Mouse (Mus musculus) limb, embryonic 13.5 days (tissue): ENCODE measurements around the gene Ppp1r1b. TPM values are rescaled to one million over a fixed set of nuclear protein-coding genes. Genes with fewer than 3 reads are reported as not detected.
A peak's percentile ranks its signal among the peaks of the same experiment; 100 is the strongest.

Experiments used
- ATAC-seq: fragments of 200-750 bp; cut with Nextera tagmentation; 2 replicates; pipeline ENCODE4 v1.8.0; 2017; ENCODE audit warnings: low read depth, moderate number of reproducible peaks, moderate TSS enrichment; ENCODE audit not compliant: low FRiP score
- H3K27ac ChIP-seq: fragments of 300-500 bp; sonication (generic); 2 replicates; pipeline ENCODE4 v1.5.1; 2015; ENCODE audit warnings: inconsistent platforms, mild to moderate bottlenecking, moderate library complexity
- H3K27me3 ChIP-seq: fragments of 300-500 bp; sonication (generic); 2 replicates; pipeline ENCODE4 v1.6.1; 2015; ENCODE audit warnings: mild to moderate bottlenecking, inconsistent platforms
- H3K36me3 ChIP-seq: fragments of 300-500 bp; sonication (generic); 2 replicates; pipeline ENCODE4 v1.6.1; 2015; ENCODE audit warnings: inconsistent platforms, mild to moderate bottlenecking, moderate library complexity
- H3K4me1 ChIP-seq: fragments of 300-500 bp; sonication (generic); 2 replicates; pipeline ENCODE4 v1.6.1; 2015; ENCODE audit warnings: inconsistent platforms
- H3K4me2 ChIP-seq: fragments of 300-500 bp; sonication (generic); replicated peaks from 2 replicates; pipeline ENCODE4 v1.6.1; 2015; ENCODE audit warnings: inconsistent platforms, mild to moderate bottlenecking, moderate library complexity
- H3K4me3 ChIP-seq: fragments of 300-500 bp; sonication (generic); 2 replicates; pipeline ENCODE4 v1.5.1; 2015; ENCODE audit warnings: moderate library complexity, mild to moderate bottlenecking, inconsistent platforms
- H3K9ac ChIP-seq: fragments of 300-500 bp; sonication (generic); 2 replicates; pipeline ENCODE4 v1.6.1; 2015; ENCODE audit warnings: mild to moderate bottlenecking, inconsistent platforms
- H3K9me3 ChIP-seq: fragments of 300-500 bp; sonication (generic); 2 replicates; pipeline ENCODE4 v1.6.1; 2016; ENCODE audit warnings: inconsistent platforms
- WGBS: fragments of 180-500 bp; shearing (Covaris S2); methylation state at CpG from one replicate; pipeline ENCODE4 v1.1.7; 2015; 5-methylcytosine and 5-hydroxymethylcytosine counted together
- polyA plus RNA-seq: library from polyadenylated mRNA; unstranded; fragments of >200 nt; fragmentation: Nextera tagmentation; extraction: Ambion mirVana; gene quantifications from 2 replicates; pipeline ENCODE4 v1.2.1, GENCODE M21; 2015

Ppp1r1b gene
- polyA plus RNA-seq, 1 experiment from 2014 or later = 1.5 TPM

- H3K4me3 ChIP-seq = no peak overlapping the region
- 3% methylated on average over 1 of the region's 1 CpGs for WGBS
- H3K4me1 ChIP-seq = peaks cover 8% of the 10 kb centered on the region; the same call in 1 of the 2 replicates
- no peak overlapping the region for H3K27ac ChIP-seq
- no peaks in the 10 kb centered on the region for H3K9me3 ChIP-seq
- no peak overlapping the region for H3K9ac ChIP-seq
- no peak overlapping the region for H3K4me2 ChIP-seq
- peaks cover 100% of the 10 kb centered on the region for H3K27me3 ChIP-seq
- no peaks in the 10 kb centered on the region for H3K36me3 ChIP-seq
- no peak for ATAC-seq
Measured at GRCm38 (mm10) chr11:98322159-98322558, 26.0 kb upstream of the Ppp1r1b start.

DNA sequence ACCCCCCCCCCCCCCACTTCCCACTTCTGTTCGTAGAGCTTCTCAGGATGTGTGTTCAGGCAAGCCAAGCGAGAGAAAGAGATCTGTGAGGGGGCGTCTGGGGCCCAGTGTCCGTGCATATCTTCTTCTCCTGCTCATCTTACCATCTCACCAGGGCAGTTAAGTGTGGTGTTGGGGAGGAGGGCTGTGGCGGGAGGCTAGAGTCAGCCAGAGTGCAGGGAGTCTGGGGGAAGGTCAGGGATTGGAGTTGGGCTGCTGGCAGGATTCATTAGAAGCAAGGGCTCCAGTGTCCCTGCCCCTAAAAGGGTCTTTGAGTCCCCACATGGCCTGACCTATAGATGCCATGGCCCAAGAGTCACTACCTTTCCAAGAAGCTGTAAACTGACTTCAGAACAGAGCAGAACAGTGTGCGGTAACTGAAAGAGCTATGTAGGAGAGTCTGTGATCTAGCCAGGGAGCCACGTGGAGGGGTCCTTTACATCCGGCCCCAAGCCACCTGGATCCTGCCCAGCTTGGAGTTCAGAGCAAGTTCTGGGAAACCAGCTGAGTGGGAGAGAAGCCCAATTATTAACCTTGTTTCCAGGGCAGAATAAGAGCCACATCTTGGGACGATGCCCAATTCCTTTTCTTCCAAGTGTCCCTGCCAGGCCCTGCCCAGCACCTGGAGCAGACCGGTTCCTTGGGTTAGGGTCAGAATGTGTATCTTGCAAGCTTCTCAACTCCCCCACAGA lies 24.9 kb upstream of the Ppp1r1b start:
- peaks cover 100% of the 10 kb centered on the region for H3K27me3 ChIP-seq
- H3K4me1 ChIP-seq = peaks cover 20% of the 10 kb centered on the region
- no peak overlapping the region for H3K4me3 ChIP-seq
- no peak overlapping the region for H3K4me2 ChIP-seq
- no peaks in the 10 kb centered on the region for H3K9me3 ChIP-seq
- H3K27ac ChIP-seq = no peak overlapping the region
- no peak overlapping the region for H3K9ac ChIP-seq
- WGBS = 3% methylated on average over 10 of the region's 10 CpGs
- no peaks in the 10 kb centered on the region for H3K36me3 ChIP-seq
- ATAC-seq = no peak

DNA sequence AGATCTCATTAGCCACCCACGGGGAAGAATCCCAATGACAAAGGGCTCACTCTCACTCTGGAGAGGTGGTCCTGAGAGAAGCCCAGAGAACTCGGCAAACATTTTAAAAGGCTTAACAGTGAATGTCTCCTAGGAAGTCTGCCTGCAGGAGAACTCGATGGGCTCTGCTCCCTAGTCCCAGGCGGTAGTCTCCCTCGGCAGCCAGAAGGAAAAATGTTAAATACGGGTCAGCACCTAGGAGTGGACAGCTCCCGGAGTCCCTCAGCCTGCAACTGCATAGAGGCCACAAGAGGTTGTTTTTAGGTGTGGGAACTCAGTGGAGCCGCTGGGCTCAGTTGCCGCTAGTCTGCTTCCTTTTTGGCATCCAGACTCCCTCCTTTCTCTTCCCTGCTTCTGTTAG lies 24.3 kb upstream of the Ppp1r1b start:
- no peaks in the 10 kb centered on the region for H3K36me3 ChIP-seq
- no peak overlapping the region for H3K4me2 ChIP-seq
- H3K27ac ChIP-seq = no peak overlapping the region
- H3K4me1 ChIP-seq = peaks cover 24% of the 10 kb centered on the region
- no peak overlapping the region for H3K9ac ChIP-seq
- no peak overlapping the region for H3K4me3 ChIP-seq
- no peaks in the 10 kb centered on the region for H3K9me3 ChIP-seq
- 3% methylated on average over 9 of the region's 9 CpGs for WGBS
- ATAC-seq = no peak
- peaks cover 100% of the 10 kb centered on the region for H3K27me3 ChIP-seq

- no peak overlapping the region for H3K4me2 ChIP-seq
- H3K9me3 ChIP-seq = no peaks in the 10 kb centered on the region
- 4% methylated on average over 14 of the region's 14 CpGs for WGBS
- no peak overlapping the region for H3K27ac ChIP-seq
- ATAC-seq = no peak
- peaks cover 24% of the 10 kb centered on the region for H3K4me1 ChIP-seq
- H3K27me3 ChIP-seq = peaks cover 100% of the 10 kb centered on the region
- no peaks in the 10 kb centered on the region for H3K36me3 ChIP-seq
- no peak overlapping the region for H3K4me3 ChIP-seq
- no peak overlapping the region for H3K9ac ChIP-seq
Measured at GRCm38 (mm10) chr11:98325191-98325820, 22.9 kb upstream of the Ppp1r1b start.

DNA sequence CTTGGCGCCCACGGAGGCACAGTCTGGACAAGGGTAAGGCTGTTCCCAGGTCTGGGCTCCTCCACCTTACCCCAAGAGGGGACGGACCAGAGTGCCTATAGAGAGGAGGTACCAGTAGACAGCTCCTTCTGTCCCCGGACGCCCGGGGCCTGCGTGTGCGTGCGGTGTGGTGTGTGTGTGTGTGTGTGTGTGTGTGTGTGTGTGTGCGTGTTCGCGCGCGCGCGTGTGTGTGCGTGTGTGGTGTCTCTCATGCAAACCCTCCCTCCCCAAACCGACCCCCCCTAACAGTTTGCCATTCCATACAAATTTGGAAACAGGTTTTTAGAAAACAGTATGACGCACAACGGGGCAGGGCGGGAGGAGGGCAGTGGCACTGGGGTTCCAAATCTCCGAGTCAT lies 22.4 kb upstream of the Ppp1r1b start:
- no peak for ATAC-seq
- Histone ChIP-seq H3K36me3 (no peaks in the 10 kb centered on the region), H3K4me2 (no peak overlapping the region), H3K4me3 (no peak overlapping the region), H3K9me3 (no peaks in the 10 kb centered on the region), H3K9ac (no peak overlapping the region), H3K4me1 (peaks cover 22% of the 10 kb centered on the region), H3K27ac (no peak overlapping the region), H3K27me3 (peaks cover 100% of the 10 kb centered on the region)
- WGBS = 4% methylated on average over 12 of the region's 22 CpGs

DNA sequence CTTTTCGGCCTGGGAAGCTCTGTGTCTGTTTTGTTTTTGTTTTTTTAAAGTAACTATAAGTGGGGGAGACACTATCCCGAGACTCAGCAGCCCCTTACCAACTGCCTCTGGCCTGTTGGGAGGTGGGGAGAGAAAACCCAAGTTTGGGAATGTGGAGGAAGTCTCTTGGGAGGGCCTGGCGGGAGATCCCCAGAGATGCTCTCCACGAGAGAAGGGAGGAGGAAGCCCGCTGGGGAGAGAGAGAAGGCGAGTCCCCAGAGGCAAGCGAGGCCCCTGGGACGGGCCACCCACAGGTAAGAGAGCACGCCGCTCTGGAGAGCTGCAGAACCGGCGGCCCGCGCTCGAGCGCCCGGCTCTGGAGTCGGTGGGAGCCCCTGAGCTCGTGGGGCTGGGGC lies 21.5 kb upstream of the Ppp1r1b start:
- peaks cover 100% of the 10 kb centered on the region for H3K27me3 ChIP-seq
- no peak overlapping the region for H3K27ac ChIP-seq
- peaks cover 22% of the 10 kb centered on the region for H3K4me1 ChIP-seq
- no peak for ATAC-seq
- H3K4me3 ChIP-seq = peak overlapping the region; percentile 30; the same call in 1 of the 2 replicates
- H3K4me2 ChIP-seq = peak overlapping the region; percentile 50
- H3K9ac ChIP-seq = no peak overlapping the region
- H3K36me3 ChIP-seq = no peaks in the 10 kb centered on the region
- WGBS = 0% methylated on average over 19 of the region's 19 CpGs
- no peaks in the 10 kb centered on the region for H3K9me3 ChIP-seq

- Histone ChIP-seq H3K9ac (no peak overlapping the region), H3K4me3 (peak overlapping the region; percentile 30), H3K27me3 (peaks cover 100% of the 10 kb centered on the region), H3K27ac (no peak overlapping the region), H3K4me1 (peaks cover 22% of the 10 kb centered on the region), H3K4me2 (peak overlapping the region; percentile 50), H3K36me3 (no peaks in the 10 kb centered on the region), H3K9me3 (no peaks in the 10 kb centered on the region)
- no peak for ATAC-seq
- under 1% methylated on average over 93 of the region's 97 CpGs for whole genome bisulfite sequencing
Measured at GRCm38 (mm10) chr11:98327136-98328030, 20.8 kb upstream of the Ppp1r1b start.

- H3K4me3 ChIP-seq = peak overlapping the region; percentile 30
- H3K4me2 ChIP-seq = peak overlapping the region; percentile 50
- H3K27me3 ChIP-seq = peaks cover 100% of the 10 kb centered on the region
- H3K36me3 ChIP-seq = no peaks in the 10 kb centered on the region
- no peaks in the 10 kb centered on the region for H3K9me3 ChIP-seq
- no peak overlapping the region for H3K27ac ChIP-seq
- peaks cover 22% of the 10 kb centered on the region for H3K4me1 ChIP-seq
- H3K9ac ChIP-seq = no peak overlapping the region
- ATAC-seq = no peak
- under 1% methylated on average over 35 of the region's 35 CpGs for WGBS
Measured at GRCm38 (mm10) chr11:98328031-98328370, 20.2 kb upstream of the Ppp1r1b start.

DNA sequence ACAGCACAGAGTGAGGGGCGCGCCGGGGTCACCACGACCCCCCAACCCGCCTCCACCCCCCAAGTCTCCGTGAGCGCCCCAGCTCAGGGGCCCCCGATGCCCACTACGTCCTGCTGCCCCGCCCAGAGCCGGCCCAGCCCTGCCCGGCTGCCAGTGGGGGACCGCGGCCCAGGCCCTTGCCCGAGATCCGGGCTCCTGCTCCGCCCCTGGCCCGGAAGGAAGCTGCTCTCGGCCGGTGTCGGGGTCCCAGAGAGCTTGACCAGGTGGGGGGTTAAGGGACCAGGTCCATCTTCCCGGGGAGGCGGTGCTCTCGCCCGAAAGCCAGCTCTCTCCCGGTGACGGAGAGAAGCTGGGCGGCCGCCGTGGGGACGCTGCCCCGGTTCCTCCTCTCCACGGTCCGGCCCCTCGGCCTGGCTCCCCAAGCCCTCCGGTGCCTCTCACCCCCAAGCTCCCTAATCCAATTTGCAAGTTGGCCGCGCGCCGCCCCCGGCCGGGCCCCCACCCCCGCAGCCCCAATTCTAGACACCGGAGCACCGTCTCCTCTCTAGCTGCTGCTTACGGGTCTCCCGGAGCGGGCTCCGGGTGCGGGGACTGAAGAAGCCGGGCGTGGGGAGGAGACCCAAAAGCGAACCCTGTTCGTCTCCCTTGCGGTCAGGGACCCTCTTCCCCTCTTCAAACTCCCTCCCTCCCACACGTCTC lies 19.7 kb upstream of the Ppp1r1b start:
- no peak overlapping the region for H3K9ac ChIP-seq
- no peak overlapping the region for H3K27ac ChIP-seq
- H3K9me3 ChIP-seq = no peaks in the 10 kb centered on the region
- peak overlapping the region; percentile 30 for H3K4me3 ChIP-seq
- H3K4me2 ChIP-seq = peak overlapping the region; percentile 50
- peaks cover 100% of the 10 kb centered on the region for H3K27me3 ChIP-seq
- no peaks in the 10 kb centered on the region for H3K36me3 ChIP-seq
- H3K4me1 ChIP-seq = peaks cover 22% of the 10 kb centered on the region
- WGBS = under 1% methylated on average over 51 of the region's 56 CpGs
- ATAC-seq = no peak

- H3K4me1 ChIP-seq = peaks cover 27% of the 10 kb centered on the region
- no peaks in the 10 kb centered on the region for H3K36me3 ChIP-seq
- WGBS = 1% methylated on average over 38 of the region's 38 CpGs
- no peak within 1 kb of the TSS for H3K9ac ChIP-seq
- no peak for ATAC-seq
- peak within 1 kb of the TSS; percentile 30 for H3K4me3 ChIP-seq
- H3K27me3 ChIP-seq = peaks cover 100% of the 10 kb centered on the region
- peak within 1 kb of the TSS; percentile 50 for H3K4me2 ChIP-seq
- no peaks in the 10 kb centered on the region for H3K9me3 ChIP-seq
- no peak within 1 kb of the TSS for H3K27ac ChIP-seq
Measured at GRCm38 (mm10) chr11:98329081-98329959, 18.9 kb upstream of the Ppp1r1b start, which contains the start of gene Neurod2. Neurod2 (minus strand) TSS chr11:98329648.
